Mouse (Mus musculus) liver, postnatal 0 days (tissue): ENCODE data around the gene Dhx16.

Experiments used
- CTCF ChIP-seq: sonication (generic); IDR thresholded peaks from 2 replicates; pipeline ENCODE4 v1.5.1; 2016; ENCODE audit warnings: antibody characterized with exemption, low read depth
- EP300 ChIP-seq: IDR thresholded peaks from 2 replicates; pipeline ENCODE4 v1.6.1; 2016; ENCODE audit warnings: antibody characterized with exemption, low read depth, mild to moderate bottlenecking

DNA sequence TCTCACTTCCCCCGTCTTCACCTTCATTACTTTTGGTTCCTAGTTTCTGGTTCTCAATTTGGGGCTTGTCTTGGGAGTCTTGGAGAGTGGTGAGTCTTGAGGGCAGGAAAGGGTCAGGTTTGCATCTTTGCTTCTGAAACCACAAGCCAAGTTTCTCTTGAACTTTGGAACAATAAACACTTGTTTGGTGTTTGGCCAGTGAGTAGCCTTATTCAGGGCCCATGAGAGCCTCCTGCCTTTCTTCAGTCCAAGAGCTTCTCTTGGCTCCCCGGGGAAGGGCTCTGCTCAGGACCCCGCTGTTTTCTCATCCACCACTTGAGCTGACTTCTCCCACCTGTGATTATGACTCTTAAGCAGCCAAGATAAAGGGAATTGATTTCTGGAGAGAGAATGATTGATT is 42.9 kb downstream of the Dhx16 start:
- TF ChIP-seq CTCF, result no peak
- no peak for TF ChIP-seq EP300
